Mouse (Mus musculus) spleen, adult 2 months (tissue): Measurements from ENCODE around the gene Agap1. TPM values are rescaled to one million over a fixed set of nuclear protein-coding genes. Genes with fewer than 3 reads are reported as not detected.

Experiments
- DNase-seq, 2 experiments: peaks; one replicate each; pipeline versions ENCODE4 v3.0.0 to v3.0.0-alpha.2; 2012 to 2021; ENCODE audit warnings: low spot score in 2 of 2, low read depth in 1 of 2
- H3K27ac ChIP-seq: fragments of 200-500 bp; 2 replicates; pipeline ENCODE4 v1.5.1; 2012; ENCODE audit warnings: low read length, inconsistent platforms; ENCODE audit not compliant: insufficient read depth
- H3K27me3 ChIP-seq: fragments of 200-500 bp; 2 replicates; pipeline ENCODE4 v1.6.1; 2012; ENCODE audit warnings: mild to moderate bottlenecking, moderate library complexity, low read length, inconsistent platforms; ENCODE audit not compliant: control insufficient read depth, insufficient read depth
- H3K36me3 ChIP-seq: fragments of 200-500 bp; 2 replicates; pipeline ENCODE4 v1.6.1; 2012; ENCODE audit warnings: mild to moderate bottlenecking, low read length, inconsistent platforms; ENCODE audit not compliant: control insufficient read depth, insufficient read depth
- H3K4me1 ChIP-seq: fragments of 200-500 bp; 2 replicates; pipeline ENCODE4 v1.6.1; 2011; ENCODE audit warnings: inconsistent platforms; ENCODE audit not compliant: control insufficient read depth, insufficient read depth, insufficient read length
- H3K4me3 ChIP-seq: fragments of 200-500 bp; 2 replicates; pipeline ENCODE4 v1.5.1; 2011; ENCODE audit warnings: mild to moderate bottlenecking, inconsistent platforms; ENCODE audit not compliant: insufficient read depth, insufficient read length; ENCODE audit errors: extremely low read depth
- CTCF ChIP-seq: fragments of 200-500 bp; IDR thresholded peaks from 2 replicates; pipeline ENCODE4 v1.5.1; 2011; ENCODE audit warnings: mild to moderate bottlenecking, inconsistent platforms; ENCODE audit not compliant: insufficient read depth, insufficient read length, insufficient replicate concordance; ENCODE audit errors: extremely low read depth
- POLR2A ChIP-seq: fragments of 200-500 bp; IDR thresholded peaks from 2 replicates; pipeline ENCODE4 v1.6.1; 2011; ENCODE audit warnings: low read depth, low read length, inconsistent platforms
- WGBS: fragments of 180-500 bp; shearing (Covaris S2); methylation state at CpG from one replicate; pipeline ENCODE4 v1.1.7; 2018; 5-methylcytosine and 5-hydroxymethylcytosine counted together
- polyA plus RNA-seq: library from polyadenylated mRNA; depleted of rRNA; stranded (reverse); fragments of >200 nt; gene quantifications from 2 replicates; pipeline ENCODE4 v1.2.3, GENCODE M21; 2012

The Agap1 gene
- polyA plus RNA-seq, 1 experiment: 6.7 TPM

GRCm38 (mm10) chr1:89580031-89580998 is 125.7 kb downstream of the Agap1 start:
- WGBS: 1% methylated on average over 124 of the region's 146 CpGs
- Histone ChIP-seq H3K36me3 (no peaks in the 10 kb centered on the region), H3K4me1 (no peaks in the 10 kb centered on the region; the same call in 1 of the 2 replicates), H3K27me3 (peaks cover 15% of the 10 kb centered on the region), H3K4me3 (peak overlapping the region; percentile 47; the same call in 1 of the 2 replicates), H3K27ac (no peak overlapping the region; the same call in 1 of the 2 replicates)
- TF ChIP-seq POLR2A: no peak
- no peak for TF ChIP-seq CTCF
- no peak for DNase-seq

GRCm38 (mm10) chr1:89580999-89581765 is 126.6 kb downstream of the Agap1 start:
- DNase-seq: no peak
- no peak for TF ChIP-seq POLR2A
- no peak; the same call in 1 of the 2 replicates for TF ChIP-seq CTCF
- Histone ChIP-seq H3K4me1 (no peaks in the 10 kb centered on the region; the same call in 1 of the 2 replicates), H3K36me3 (no peaks in the 10 kb centered on the region), H3K4me3 (peak overlapping the region; percentile 47; the same call in 1 of the 2 replicates), H3K27ac (peak overlapping the region; percentile 15; the same call in 1 of the 2 replicates), H3K27me3 (peaks cover 15% of the 10 kb centered on the region)
- WGBS: 5% methylated on average over 94 of the region's 95 CpGs

GRCm38 (mm10) chr1:89581766-89582125 is 127.1 kb downstream of the Agap1 start:
- H3K27me3 ChIP-seq: peaks cover 15% of the 10 kb centered on the region
- no peak for DNase-seq
- TF ChIP-seq POLR2A (no peak), CTCF (no peak)
- H3K4me1 ChIP-seq: no peaks in the 10 kb centered on the region; the same call in 1 of the 2 replicates
- H3K36me3 ChIP-seq: no peaks in the 10 kb centered on the region
- no peak overlapping the region for H3K4me3 ChIP-seq
- whole genome bisulfite sequencing: 60% methylated on average over 6 of the region's 6 CpGs
- H3K27ac ChIP-seq: no peak overlapping the region

DNA sequence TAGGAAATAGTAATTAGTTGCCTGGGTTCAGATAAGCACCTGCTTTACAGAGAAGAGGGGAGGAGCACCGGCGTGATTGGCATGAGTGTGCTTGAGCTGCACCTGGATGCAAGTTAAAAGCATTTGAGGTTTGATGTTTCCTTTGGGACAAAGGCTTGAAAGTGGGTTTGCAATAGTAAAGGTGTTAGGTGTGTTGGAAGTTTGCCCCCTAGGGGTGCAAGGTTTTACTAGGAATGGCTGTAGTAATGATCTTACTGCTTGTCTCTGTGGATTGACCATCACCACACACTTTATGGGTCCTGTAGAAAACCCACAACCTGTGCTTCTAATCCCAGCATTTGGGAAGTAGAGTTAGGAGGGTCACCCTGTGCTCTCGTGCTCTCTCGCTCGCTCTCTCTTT is 128.8 kb downstream of the Agap1 start:
- Histone ChIP-seq H3K27ac (no peak overlapping the region), H3K27me3 (peaks cover 15% of the 10 kb centered on the region), H3K36me3 (no peaks in the 10 kb centered on the region), H3K4me1 (no peaks in the 10 kb centered on the region; the same call in 1 of the 2 replicates), H3K4me3 (no peak overlapping the region)
- WGBS: 91% methylated on average over 5 of the region's 5 CpGs
- TF ChIP-seq CTCF: no peak
- no peak for TF ChIP-seq POLR2A
- no peak for DNase-seq

GRCm38 (mm10) chr1:89586991-89587683 is 132.5 kb downstream of the Agap1 start:
- Histone ChIP-seq H3K36me3 (no peaks in the 10 kb centered on the region), H3K27ac (no peak overlapping the region), H3K27me3 (no peaks in the 10 kb centered on the region), H3K4me3 (no peak overlapping the region), H3K4me1 (no peaks in the 10 kb centered on the region)
- WGBS: 90% methylated on average over 14 of the region's 14 CpGs
- DNase-seq: no peak
- TF ChIP-seq CTCF (no peak), POLR2A (no peak)

GRCm38 (mm10) chr1:89588154-89588553 is 133.5 kb downstream of the Agap1 start:
- 88% methylated on average over 4 of the region's 4 CpGs for WGBS

More at GRCm38 (mm10) chr1:89588154-89588553, 133.5 kb downstream of the Agap1 start:
- Histone ChIP-seq H3K27ac (no peak overlapping the region), H3K27me3 (no peaks in the 10 kb centered on the region), H3K36me3 (no peaks in the 10 kb centered on the region), H3K4me1 (no peaks in the 10 kb centered on the region), H3K4me3 (no peak overlapping the region)
- TF ChIP-seq POLR2A (no peak), CTCF (no peak)
- DNase-seq: no peak
